Mouse (Mus musculus) CH12.LX (cell line): ENCODE measurements around the gene Fam53a. TPM values are rescaled to one million over a fixed set of nuclear protein-coding genes. Genes with fewer than 3 reads are reported as not detected.

Experiments used
- DNase-seq: peaks from one replicate; pipeline ENCODE4 v3.0.0-alpha.2; 2013; ENCODE audit errors: extremely low read depth
- H3K27ac ChIP-seq: 2 replicates; pipeline ENCODE4 v1.5.1; 2012; ENCODE audit warnings: low read depth, mild to moderate bottlenecking, control low read depth, moderate library complexity; ENCODE audit not compliant: insufficient read depth
- H3K27me3 ChIP-seq: replicated peaks from 2 replicates; pipeline ENCODE3; 2012; ENCODE audit warnings: inconsistent platforms
- H3K36me3 ChIP-seq, 2 experiments: replicated peaks in 1 of 2; 2 replicates each; pipeline versions ENCODE3 to v1.6.1; 2012; ENCODE audit warnings: inconsistent platforms in 1 of 2, low read length in 1 of 2, mild to moderate bottlenecking in 1 of 2, mixed read lengths in 1 of 2, moderate library complexity in 1 of 2; ENCODE audit not compliant: control insufficient read depth in 1 of 2, insufficient read depth in 1 of 2
- H3K4me1 ChIP-seq, 2 experiments: 2 replicates each; pipeline ENCODE4 v1.6.1; 2012; ENCODE audit warnings: inconsistent platforms in 1 of 2, moderate library complexity in 1 of 2; ENCODE audit not compliant: insufficient read depth in 2 of 2, control insufficient read depth in 1 of 2
- H3K4me2 ChIP-seq: 2 replicates; pipeline ENCODE4 v1.6.1; 2012; ENCODE audit warnings: low read depth, mild to moderate bottlenecking, control low read depth; ENCODE audit not compliant: poor library complexity, insufficient read depth, severe bottlenecking
- H3K4me3 ChIP-seq, 3 experiments: fragments of 150-350 bp in 1 of 3; sonication (generic) in 1 of 3; replicated peaks in 1 of 3; 2 replicates each; pipeline versions ENCODE3 to v1.5.1; 2011 to 2012; ENCODE audit warnings: low read depth in 2 of 3, low read length in 2 of 3, mild to moderate bottlenecking in 2 of 3, moderate library complexity in 2 of 3, control low read depth in 1 of 3, improper control_type of control experiment in 1 of 3, inconsistent platforms in 1 of 3, mixed read lengths in 1 of 3; ENCODE audit not compliant: poor library complexity in 1 of 3
- H3K79me2 ChIP-seq: replicated peaks from 2 replicates; pipeline ENCODE4 v1.6.1; 2012; ENCODE audit warnings: mild to moderate bottlenecking, moderate library complexity; ENCODE audit not compliant: control insufficient read depth, poor library complexity, insufficient read depth, severe bottlenecking; ENCODE audit errors: extremely low read depth
- H3K9ac ChIP-seq: 2 replicates; pipeline ENCODE4 v1.6.1; 2012; ENCODE audit warnings: low read depth, mild to moderate bottlenecking, control low read depth, moderate library complexity; ENCODE audit not compliant: insufficient read depth
- H3K9me3 ChIP-seq: replicated peaks from 2 replicates; pipeline ENCODE3; 2012; ENCODE audit warnings: low read length, inconsistent platforms, mixed read lengths
- BHLHE40 ChIP-seq: IDR thresholded peaks from 2 replicates; pipeline ENCODE4 v1.6.1; 2011; ENCODE audit warnings: mild to moderate bottlenecking, low read depth, low read length, improper control_type of control experiment
- CHD2 ChIP-seq: IDR thresholded peaks from 2 replicates; pipeline ENCODE4 v1.6.1; 2011; ENCODE audit warnings: low read length, improper control_type of control experiment
- ELF1 ChIP-seq: IDR thresholded peaks from 2 replicates; pipeline ENCODE4 v1.6.1; 2014; ENCODE audit warnings: low read depth, mild to moderate bottlenecking, inconsistent platforms, low read length, improper control_type of control experiment
- ETS1 ChIP-seq: conservative IDR thresholded peaks from 2 replicates; pipeline ENCODE4 v1.6.1; 2012; ENCODE audit warnings: low read depth, mild to moderate bottlenecking, inconsistent platforms, low read length, improper control_type of control experiment, moderate library complexity
- GABPA ChIP-seq: IDR thresholded peaks from 2 replicates; pipeline ENCODE4 v1.6.1; 2012; ENCODE audit warnings: low read depth, low read length, improper control_type of control experiment, inconsistent platforms; ENCODE audit not compliant: insufficient replicate concordance
- HCFC1 ChIP-seq: IDR thresholded peaks from 2 replicates; pipeline ENCODE4 v1.6.1; 2012; ENCODE audit warnings: low read depth, mild to moderate bottlenecking, inconsistent platforms, low read length, improper control_type of control experiment
- IRF4 ChIP-seq: IDR thresholded peaks from 2 replicates; pipeline ENCODE4 v1.6.1; 2014; ENCODE audit warnings: low read depth, mild to moderate bottlenecking, inconsistent platforms, low read length, improper control_type of control experiment
- JUND ChIP-seq: conservative IDR thresholded peaks from 2 replicates; pipeline ENCODE4 v1.6.1; 2011; ENCODE audit warnings: low read depth, low read length, improper control_type of control experiment
- MAFK ChIP-seq: IDR thresholded peaks from 2 replicates; pipeline ENCODE4 v1.6.1; 2011; ENCODE audit warnings: low read length, improper control_type of control experiment; ENCODE audit not compliant: insufficient replicate concordance
- MAX ChIP-seq: IDR thresholded peaks from 2 replicates; pipeline ENCODE4 v1.6.1; 2011; ENCODE audit warnings: low read length, improper control_type of control experiment
- MAZ ChIP-seq: IDR thresholded peaks from 2 replicates; pipeline ENCODE4 v1.6.1; 2012; ENCODE audit warnings: low read depth, mild to moderate bottlenecking, inconsistent platforms, low read length, improper control_type of control experiment, moderate library complexity
- MEF2A ChIP-seq: IDR thresholded peaks from 2 replicates; pipeline ENCODE4 v1.6.1; 2014; ENCODE audit warnings: low read depth, mild to moderate bottlenecking, inconsistent platforms, low read length, improper control_type of control experiment, borderline replicate concordance
- MXI1 ChIP-seq: IDR thresholded peaks from 2 replicates; pipeline ENCODE4 v1.6.1; 2011; ENCODE audit warnings: mild to moderate bottlenecking, low read depth, low read length, improper control_type of control experiment
- NELFE ChIP-seq: IDR thresholded peaks from 2 replicates; pipeline ENCODE4 v1.6.1; 2011; ENCODE audit warnings: low read depth, low read length, improper control_type of control experiment
- NRF1 ChIP-seq: IDR thresholded peaks from 2 replicates; pipeline ENCODE4 v1.6.1; 2014; ENCODE audit warnings: low read depth, mild to moderate bottlenecking, inconsistent platforms, low read length, improper control_type of control experiment, moderate library complexity
- PAX5 ChIP-seq: IDR thresholded peaks from 2 replicates; pipeline ENCODE4 v1.6.1; 2012; ENCODE audit warnings: low read length, inconsistent platforms, mixed read lengths
- POLR2AphosphoS2 ChIP-seq: IDR thresholded peaks from 2 replicates; pipeline ENCODE4 v1.6.1; 2011; ENCODE audit warnings: low read depth, low read length, improper control_type of control experiment
- RAD21 ChIP-seq: IDR thresholded peaks from 2 replicates; pipeline ENCODE4 v1.6.1; 2011; ENCODE audit warnings: low read depth, mild to moderate bottlenecking, low read length, improper control_type of control experiment, moderate library complexity
- SIN3A ChIP-seq: IDR thresholded peaks from 2 replicates; pipeline ENCODE4 v1.6.1; 2012; ENCODE audit warnings: low read length, improper control_type of control experiment, inconsistent platforms
- SMC3 ChIP-seq: IDR thresholded peaks from 2 replicates; pipeline ENCODE4 v1.6.1; 2011; ENCODE audit warnings: low read depth, low read length, improper control_type of control experiment
- TBP ChIP-seq: conservative IDR thresholded peaks from 2 replicates; pipeline ENCODE4 v1.6.1; 2011; ENCODE audit warnings: low read depth, low read length, improper control_type of control experiment
- TCF12 ChIP-seq: IDR thresholded peaks from 2 replicates; pipeline ENCODE4 v1.6.1; 2014; ENCODE audit warnings: low read depth, mild to moderate bottlenecking, inconsistent platforms, low read length, improper control_type of control experiment
- UBTF ChIP-seq: IDR thresholded peaks from 2 replicates; pipeline ENCODE4 v1.6.1; 2012; ENCODE audit warnings: low read depth, mild to moderate bottlenecking, inconsistent platforms, low read length, improper control_type of control experiment, moderate library complexity
- USF1 ChIP-seq: IDR thresholded peaks from 2 replicates; pipeline ENCODE4 v1.6.1; 2014; ENCODE audit warnings: low read depth, mild to moderate bottlenecking, inconsistent platforms, low read length, improper control_type of control experiment
- USF2 ChIP-seq: conservative IDR thresholded peaks from 2 replicates; pipeline ENCODE4 v1.6.1; 2011; ENCODE audit warnings: low read depth, low read length, improper control_type of control experiment
- ZC3H11A ChIP-seq: IDR thresholded peaks from 2 replicates; pipeline ENCODE4 v1.6.1; 2012; ENCODE audit warnings: low read depth, mild to moderate bottlenecking, inconsistent platforms, low read length, improper control_type of control experiment
- ZMIZ1 ChIP-seq: IDR thresholded peaks from 2 replicates; pipeline ENCODE4 v1.6.1; 2012; ENCODE audit warnings: low read depth, mild to moderate bottlenecking, inconsistent platforms, low read length, improper control_type of control experiment
- dilution Hi-C: fragments of 300-500 bp; cut with MboI; formaldehyde crosslinking; loops from 2 replicates; pipeline ENCODE4 v1.14.3; 2020; ENCODE audit warnings: low sequenced_read_pairs; ENCODE audit not compliant: extremely low pct_unique_long_range_greater_than_20kb, extremely low pct_ligation_motif_present
- in situ Hi-C: fragments of 300-500 bp; cut with MboI; formaldehyde crosslinking; loops from 3 replicates; pipeline ENCODE4 v1.14.3; 2019; ENCODE audit warnings: low sequenced_read_pairs, low pct_ligation_motif_present, low pct_unique_long_range_greater_than_20kb, mixed read lengths
- polyA plus RNA-seq: library from polyadenylated mRNA; unstranded; fragments of >175 nt; gene quantifications from 2 replicates; pipeline ENCODE4 v1.2.1, GENCODE M21; 2012; ENCODE audit warnings: low read depth; ENCODE audit not compliant: insufficient read length
- total RNA-seq, 2 experiments: library from RNA; depleted of rRNA; stranded (reverse); fragments of 300-350 nt in 1 of 2; fragments of >200 nt in 1 of 2; gene quantifications; 2 replicates each; pipeline ENCODE4 v1.2.3; 2012 to 2014

The Fam53a gene
- total and polyA plus RNA-seq, 3 experiments: 26.6 to 33.4 (median 29.2) TPM

GRCm38 (mm10) chr5:33656739-33657138 lies 27.3 kb upstream of the Fam53a start:
- peak overlapping the region; percentile 65 to 95 (median 92) for H3K4me3 ChIP-seq
- peaks cover 30 to 45% of the 10 kb centered on the region in 2 experiments for H3K36me3 ChIP-seq
- no peak for TF ChIP-seq HCFC1
- TF ChIP-seq USF2: no peak
- TF ChIP-seq ZC3H11A: no peak
- no peak for TF ChIP-seq JUND
- TF ChIP-seq UBTF: no peak
- TF ChIP-seq ETS1: no peak
- TF ChIP-seq RAD21: no peak
- TF ChIP-seq MXI1: no peak
- TF ChIP-seq USF1: no peak
- TF ChIP-seq TCF12: no peak
- TF ChIP-seq MAFK: no peak
- TF ChIP-seq SMC3: no peak
- TF ChIP-seq ELF1: no peak
- no peak for TF ChIP-seq MAX
- no peak for TF ChIP-seq IRF4
- TF ChIP-seq MAZ: no peak
- no peak for TF ChIP-seq CHD2
- no peak for TF ChIP-seq NELFE
- no peak for TF ChIP-seq POLR2AphosphoS2
- no peak overlapping the region for H3K27ac ChIP-seq
- H3K9me3 ChIP-seq: no peaks in the 10 kb centered on the region
- H3K27me3 ChIP-seq: no peaks in the 10 kb centered on the region
- peaks cover 19 to 64% of the 10 kb centered on the region in 2 experiments for H3K4me1 ChIP-seq
- H3K79me2 ChIP-seq: peaks cover 47% of the 10 kb centered on the region
- in situ Hi-C loops (no loop called here), dilution Hi-C loops (no loop called here)
- DNase-seq: no peak
- H3K4me2 ChIP-seq: peak overlapping the region; percentile 84
- peak overlapping the region; percentile 73 for H3K9ac ChIP-seq

GRCm38 (mm10) chr5:33655251-33655840 lies 25.9 kb upstream of the Fam53a start:
- peaks cover 19 to 64% of the 10 kb centered on the region in 2 experiments for H3K4me1 ChIP-seq
- H3K9ac ChIP-seq: no peak overlapping the region
- no peak overlapping the region for H3K4me3 ChIP-seq
- peaks cover 52% of the 10 kb centered on the region for H3K79me2 ChIP-seq
- dilution Hi-C loops: no loop called here
- H3K36me3 ChIP-seq: peaks cover 21 to 33% of the 10 kb centered on the region in 2 experiments
- no peaks in the 10 kb centered on the region for H3K27me3 ChIP-seq
- no peak for TF ChIP-seq MAX
- TF ChIP-seq BHLHE40: no peak
- TF ChIP-seq HCFC1: no peak
- no peak for TF ChIP-seq MXI1
- TF ChIP-seq MEF2A: no peak
- TF ChIP-seq TBP: no peak
- TF ChIP-seq NRF1: no peak
- no peak for TF ChIP-seq JUND
- no peak for TF ChIP-seq SIN3A
- TF ChIP-seq ETS1: no peak
- no peak for TF ChIP-seq TCF12
- no peak for TF ChIP-seq SMC3
- no peak for TF ChIP-seq GABPA
- TF ChIP-seq PAX5: no peak
- TF ChIP-seq RAD21: no peak
- TF ChIP-seq ZMIZ1: no peak
- TF ChIP-seq, all 38 proteins: peak for 0
- DNase-seq: no peak
- Histone ChIP-seq H3K9me3 (no peaks in the 10 kb centered on the region), H3K27ac (no peak overlapping the region), H3K4me2 (no peak overlapping the region)
- in situ Hi-C loops: no loop called here
